ENCODE assay signal across 8 mouse cellular contexts in the genomic region with DNA sequence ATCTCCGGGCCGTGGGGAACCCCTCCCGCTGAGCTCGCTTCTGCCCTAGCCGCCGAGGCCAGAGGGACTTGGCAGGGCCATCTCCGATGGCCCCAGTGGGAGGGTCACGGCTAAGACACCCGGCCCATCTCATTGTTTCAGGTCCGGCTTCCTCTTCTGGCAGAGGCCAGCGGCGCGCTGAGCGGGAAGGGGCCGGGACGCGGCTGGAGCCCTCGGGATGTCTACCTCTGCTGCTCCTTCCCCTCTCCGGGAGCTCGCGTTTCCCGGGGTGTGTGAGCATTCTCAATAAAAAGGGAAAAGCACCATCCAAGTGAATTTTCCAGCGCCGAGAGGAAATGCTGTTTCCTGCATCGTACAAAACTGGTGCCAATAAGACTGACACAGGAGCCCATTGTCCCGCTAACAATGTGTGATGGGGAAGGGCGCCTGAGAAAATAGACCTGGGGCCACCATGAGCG. TPM values are rescaled to one million over a fixed set of nuclear protein-coding genes. Genes with fewer than 3 reads are reported as not detected.
A peak's percentile ranks its signal among the peaks of the same experiment; 100 is the strongest.
DNase-seq lines count a peak whose midpoint lies in the region; ATAC-seq and TF ChIP-seq lines count a peak whose summit lies in the region.

No protein-coding gene starts in this region.

- peak; percentile 24 for DNase-seq in ovary, postnatal 36 days (ENCODE audit: low spot score)
- no peak for DNase-seq in ovary, postnatal 14 days (ENCODE audit: low spot score)
- peak; percentile 45 for DNase-seq in embryonic facial prominence, embryonic 14.5 days (ENCODE audit: low spot score)
- peak; percentile 69 for DNase-seq in lung, embryonic 14.5 days
- peak; percentile 74 for DNase-seq in retina, postnatal 1 day
- DNase-seq in thymus, adult 2 months, result no peak

- peak overlapping the region; percentile 45 for H3K9ac ChIP-seq in embryonic facial prominence, embryonic 14.5 days (ENCODE audit: low read depth, low read length)
- H3K9ac ChIP-seq in heart, embryonic 12.5 days, result peak overlapping the region; percentile 57
- H3K9ac ChIP-seq in kidney, embryonic 14.5 days (ENCODE audit: low read depth, low read length), result no peak overlapping the region
- H3K9ac ChIP-seq in lung, embryonic 14.5 days, result peak overlapping the region; percentile 2; the same call in 1 of the 2 replicates

- H3K4me1 ChIP-seq in embryonic facial prominence, embryonic 14.5 days (ENCODE audit: control insufficient read depth, insufficient read depth, low read length), result peaks cover 9% of the 10 kb centered on the region; the same call in 1 of the 2 replicates
- H3K4me1 ChIP-seq in heart, embryonic 12.5 days (replicated peaks), result peaks cover 27% of the 10 kb centered on the region
- peaks cover 21% of the 10 kb centered on the region; the same call in 1 of the 2 replicates for H3K4me1 ChIP-seq in kidney, embryonic 14.5 days (ENCODE audit: control insufficient read depth, insufficient read depth, low read length)
- no peaks in the 10 kb centered on the region for H3K4me1 ChIP-seq in lung, embryonic 14.5 days (ENCODE audit: insufficient read depth)
- H3K4me1 ChIP-seq in thymus, adult 2 months (replicated peaks; ENCODE audit: control insufficient read depth, insufficient read depth, low read length), result no peaks in the 10 kb centered on the region

- H3K4me3 ChIP-seq in embryonic facial prominence, embryonic 14.5 days (ENCODE audit: low read depth, low read length), result peak overlapping the region; percentile 31
- peak overlapping the region; percentile 39 for H3K4me3 ChIP-seq in heart, embryonic 12.5 days
- peak overlapping the region; percentile 13 for H3K4me3 ChIP-seq in kidney, embryonic 14.5 days (ENCODE audit: low read length)
- peak overlapping the region; percentile 23 for H3K4me3 ChIP-seq in lung, embryonic 14.5 days (ENCODE audit: low read depth, low read length)
- H3K4me3 ChIP-seq in thymus, adult 2 months (ENCODE audit: control insufficient read depth, insufficient read depth, low read length), result no peak overlapping the region

- peaks cover 6% of the 10 kb centered on the region; the same call in 1 of the 2 replicates for H3K9me3 ChIP-seq in embryonic facial prominence, embryonic 14.5 days (ENCODE audit: control insufficient read depth, low read length)
- peaks cover 8% of the 10 kb centered on the region; the same call in 1 of the 2 replicates for H3K9me3 ChIP-seq in heart, embryonic 12.5 days (replicated peaks)
- peaks cover 7% of the 10 kb centered on the region for H3K9me3 ChIP-seq in kidney, embryonic 14.5 days (ENCODE audit: control insufficient read depth, low read length)
- H3K9me3 ChIP-seq in lung, embryonic 14.5 days (ENCODE audit: low read depth, low read length), result no peaks in the 10 kb centered on the region

- WGBS in embryonic facial prominence, embryonic 14.5 days, result 0% methylated on average over 23 of the region's 28 CpGs
- WGBS in heart, embryonic 12.5 days, result under 1% methylated on average over 28 of the region's 28 CpGs
- WGBS in kidney, embryonic 14.5 days, result under 1% methylated on average over 28 of the region's 28 CpGs
- 0% methylated on average over 28 of the region's 28 CpGs for WGBS in lung, embryonic 14.5 days
- WGBS in thymus, adult 2 months, result 3% methylated on average over 28 of the region's 28 CpGs

- peak overlapping the region; percentile 60 for H3K4me2 ChIP-seq in embryonic facial prominence, embryonic 14.5 days (ENCODE audit: low read depth, low read length)
- peak overlapping the region; percentile 72 for H3K4me2 ChIP-seq in heart, embryonic 12.5 days
- peak overlapping the region; percentile 38 for H3K4me2 ChIP-seq in kidney, embryonic 14.5 days (replicated peaks; ENCODE audit: low read depth, low read length)
- peak overlapping the region; percentile 52 for H3K4me2 ChIP-seq in lung, embryonic 14.5 days

- no peak for TF ChIP-seq POLR2A in thymus, adult 2 months (IDR thresholded peaks at IDR 0.05; ENCODE audit: control insufficient read depth, extremely low read depth, insufficient read depth, low read length, poor library complexity)

- no peak overlapping the region for H3K27ac ChIP-seq in embryonic facial prominence, embryonic 14.5 days (replicated peaks; ENCODE audit: low read depth, low read length)
- H3K27ac ChIP-seq in heart, embryonic 12.5 days (ENCODE audit: poor library complexity, severe bottlenecking), result peak overlapping the region; percentile 59; the same call in 1 of the 2 replicates
- H3K27ac ChIP-seq in kidney, embryonic 14.5 days (ENCODE audit: low read depth, low read length), result peak overlapping the region; percentile 6; the same call in 1 of the 2 replicates
- peak overlapping the region; percentile 58; the same call in 1 of the 2 replicates for H3K27ac ChIP-seq in lung, embryonic 14.5 days (ENCODE audit: low read depth)
- H3K27ac ChIP-seq in thymus, adult 2 months (ENCODE audit: control insufficient read depth, insufficient read depth, low read length), result no peak overlapping the region

- H3K36me3 ChIP-seq in embryonic facial prominence, embryonic 14.5 days (ENCODE audit: control insufficient read depth, insufficient read depth, low read length), result no peaks in the 10 kb centered on the region
- no peaks in the 10 kb centered on the region for H3K36me3 ChIP-seq in heart, embryonic 12.5 days
- H3K36me3 ChIP-seq in kidney, embryonic 14.5 days (ENCODE audit: control insufficient read depth, insufficient read depth, low read length), result no peaks in the 10 kb centered on the region
- H3K36me3 ChIP-seq in lung, embryonic 14.5 days (ENCODE audit: insufficient read depth), result no peaks in the 10 kb centered on the region
- no peaks in the 10 kb centered on the region for H3K36me3 ChIP-seq in thymus, adult 2 months (ENCODE audit: control insufficient read depth, insufficient read depth, low read length)

- H3K27me3 ChIP-seq in embryonic facial prominence, embryonic 14.5 days (replicated peaks; ENCODE audit: control insufficient read depth, insufficient read depth, low read length), result peaks cover 60% of the 10 kb centered on the region
- peaks cover 17% of the 10 kb centered on the region for H3K27me3 ChIP-seq in heart, embryonic 12.5 days (replicated peaks)
- H3K27me3 ChIP-seq in kidney, embryonic 14.5 days (ENCODE audit: control insufficient read depth, insufficient read depth, low read length), result peaks cover 30% of the 10 kb centered on the region
- H3K27me3 ChIP-seq in lung, embryonic 14.5 days (ENCODE audit: insufficient read depth, low read length), result peaks cover 22% of the 10 kb centered on the region
- H3K27me3 ChIP-seq in thymus, adult 2 months (ENCODE audit: control insufficient read depth, insufficient read depth, low read length), result peaks cover 2% of the 10 kb centered on the region; the same call in 1 of the 2 replicates

- no peak for ATAC-seq in embryonic facial prominence, embryonic 14.5 days (ENCODE audit: low read depth)
- ATAC-seq in heart, embryonic 12.5 days (ENCODE audit: insufficient number of reproducible peaks, low FRiP score), result peak; percentile 77
- peak; percentile 68 for ATAC-seq in kidney, embryonic 14.5 days (ENCODE audit: low FRiP score, low TSS enrichment)
- ATAC-seq in lung, embryonic 14.5 days (ENCODE audit: insufficient read depth), result peak; percentile 67; the same call in 1 of the 2 replicates

- TF ChIP-seq CTCF in lung, embryonic 14.5 days (IDR thresholded peaks at IDR 0.05; ENCODE audit: low read depth), result no peak
- TF ChIP-seq CTCF in thymus, adult 2 months (IDR thresholded peaks at IDR 0.05; ENCODE audit: borderline replicate concordance, control insufficient read depth, extremely low read depth, insufficient read depth, low read length, poor library complexity), result no peak

RNA-seq across cellular contexts. Expression of a gene that starts 25.9 kb away (rescaled TPM):
- polyA plus RNA-seq in embryonic facial prominence, embryonic 14.5 days (2014; fragmentation: Nextera tagmentation; extraction: Ambion mirVana), result 12.2 and 13.2 TPM in 2 replicates
- 27.8 and 30.4 TPM in 2 replicates for polyA plus RNA-seq in heart, embryonic 12.5 days (2016; fragmentation: Nextera tagmentation; extraction: Ambion mirVana)
- 12.5 and 20.0 TPM in 2 replicates for polyA plus RNA-seq in kidney, embryonic 14.5 days (2014; fragmentation: Nextera tagmentation; extraction: Ambion mirVana)
- 18.4 and 22.9 TPM in 2 replicates for polyA plus RNA-seq in lung, embryonic 14.5 days (2014; fragmentation: Nextera tagmentation; extraction: Ambion mirVana)
- polyA plus RNA-seq in thymus, adult 2 months (2012; rRNA removed), result 2.0 TPM in 2 replicates

Comparison
In these comparisons a context has a peak if more than half of its experiments do, and no peak if none do; other contexts are left out.
1. DNase-seq: peak in ovary, postnatal 36 days (single experiment), embryonic facial prominence, embryonic 14.5 days (single experiment), lung, embryonic 14.5 days (single experiment) and retina, postnatal 1 day (single experiment); none in ovary, postnatal 14 days (single experiment) and thymus, adult 2 months (single experiment).
2. H3K27ac ChIP-seq: peak in heart, embryonic 12.5 days (single experiment), kidney, embryonic 14.5 days (single experiment) and lung, embryonic 14.5 days (single experiment); none in embryonic facial prominence, embryonic 14.5 days (single experiment) and thymus, adult 2 months (single experiment).
3. Peak in every context shown above with its lines, with median percentiles within 50 percentile points of each other: H3K4me2 ChIP-seq.